ENCODE assay signal across 11 mouse cellular contexts in the genomic region with DNA sequence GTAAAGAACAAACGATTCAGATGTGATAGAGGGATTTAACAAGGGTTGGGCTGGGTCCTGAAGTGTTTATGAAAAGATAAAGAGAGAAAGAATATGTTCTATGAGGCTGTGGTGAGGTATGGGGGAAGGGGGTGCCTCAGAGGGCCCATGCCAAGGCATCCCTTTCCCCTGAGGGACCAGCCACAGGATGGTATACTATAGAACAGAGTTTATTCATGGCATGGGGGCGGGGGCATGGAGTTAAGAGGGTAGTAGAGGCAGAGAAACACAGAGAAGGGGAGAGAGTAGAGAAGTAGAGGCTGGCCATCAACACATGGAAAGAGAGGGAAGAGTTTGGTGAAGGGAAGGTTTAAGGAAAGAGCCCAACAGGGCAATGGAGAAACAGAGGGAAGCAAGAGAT. TPM values are rescaled to one million over a fixed set of nuclear protein-coding genes. Genes with fewer than 3 reads are reported as not detected.
DNase-seq lines count a peak whose midpoint lies in the region; ATAC-seq and TF ChIP-seq lines count a peak whose summit lies in the region.
"Had no signal": no experiment of that assay in that cellular context is flagged by ENCODE, and none has a peak within 500 bp of the region (broad histone marks: within the 10 kb centered on the region; RNA-seq: fewer than 3 reads in every experiment).

No protein-coding gene starts in this region.

- no peak overlapping the region for H3K27ac ChIP-seq in liver, embryonic 11.5 days (ENCODE audit: low read depth, low read length)
- H3K27ac ChIP-seq in hindbrain, embryonic 16.5 days (ENCODE audit: low read depth, low read length) = no peak overlapping the region
- no peak overlapping the region for H3K27ac ChIP-seq in limb, embryonic 14.5 days (replicated peaks; ENCODE audit: low read depth, low read length)
- H3K27ac ChIP-seq in stomach, embryonic 14.5 days (ENCODE audit: low read length) = no peak overlapping the region

- no peak for ATAC-seq in liver, embryonic 11.5 days (replicated peaks; ENCODE audit: low FRiP score)
- ATAC-seq in hindbrain, embryonic 16.5 days = 0 out of 2 replicates have a peak, but pooled peaks have one; percentile 13
- ATAC-seq in limb, embryonic 14.5 days (ENCODE audit: low FRiP score, low read depth) = 0 out of 2 replicates have a peak, but pooled peaks have one; percentile 1
- ATAC-seq in stomach, embryonic 14.5 days (ENCODE audit: insufficient number of reproducible peaks, insufficient read depth, low FRiP score, low read depth) = peak; percentile 11; the same call in 1 of the 2 replicates
- no peak for ATAC-seq in erythroblast, adult 5-6 weeks (replicated peaks; ENCODE audit: low FRiP score, poor library complexity, severe bottlenecking)

- peaks cover 13% of the 10 kb centered on the region; the same call in 1 of the 2 replicates for H3K36me3 ChIP-seq in liver, embryonic 11.5 days (ENCODE audit: control insufficient read depth, insufficient read depth, low read length)
- no peaks in the 10 kb centered on the region for H3K36me3 ChIP-seq in hindbrain, embryonic 16.5 days (ENCODE audit: control insufficient read depth, insufficient read depth, low read length)
- H3K36me3 ChIP-seq in limb, embryonic 14.5 days (ENCODE audit: control insufficient read depth, insufficient read depth, low read length) = no peaks in the 10 kb centered on the region
- H3K36me3 ChIP-seq in stomach, embryonic 14.5 days (ENCODE audit: control insufficient read depth, insufficient read depth, low read length) = no peaks in the 10 kb centered on the region

- H3K4me2 ChIP-seq in liver, embryonic 11.5 days = no peak overlapping the region
- H3K4me2 ChIP-seq in hindbrain, embryonic 16.5 days (ENCODE audit: low read length) = no peak overlapping the region
- H3K4me2 ChIP-seq in limb, embryonic 14.5 days (replicated peaks; ENCODE audit: low read depth, low read length, severe bottlenecking) = no peak overlapping the region
- H3K4me2 ChIP-seq in stomach, embryonic 14.5 days (replicated peaks; ENCODE audit: low read depth, low read length) = no peak overlapping the region

- H3K9ac ChIP-seq in liver, embryonic 11.5 days (ENCODE audit: low read depth, low read length) = no peak overlapping the region
- no peak overlapping the region for H3K9ac ChIP-seq in hindbrain, embryonic 16.5 days (ENCODE audit: low read depth, low read length)
- no peak overlapping the region for H3K9ac ChIP-seq in limb, embryonic 14.5 days (ENCODE audit: low read depth, low read length, severe bottlenecking)
- H3K9ac ChIP-seq in stomach, embryonic 14.5 days (replicated peaks; ENCODE audit: low read depth, low read length) = no peak overlapping the region

- no peak overlapping the region for H3K4me3 ChIP-seq in liver, embryonic 11.5 days (ENCODE audit: low read depth, low read length)
- no peak overlapping the region for H3K4me3 ChIP-seq in hindbrain, embryonic 16.5 days (ENCODE audit: low read length)
- no peak overlapping the region for H3K4me3 ChIP-seq in limb, embryonic 14.5 days (replicated peaks; ENCODE audit: low read length)
- no peak overlapping the region for H3K4me3 ChIP-seq in stomach, embryonic 14.5 days (ENCODE audit: low read depth, low read length)

- no peak for TF ChIP-seq POLR2A in limb, embryonic 14.5 days (IDR thresholded peaks at IDR 0.05; ENCODE audit: borderline replicate concordance, extremely low read depth, insufficient read depth, insufficient read length)

- H3K4me1 ChIP-seq in liver, embryonic 11.5 days (replicated peaks; ENCODE audit: control insufficient read depth, insufficient read depth, low read length) = no peaks in the 10 kb centered on the region
- H3K4me1 ChIP-seq in hindbrain, embryonic 16.5 days (ENCODE audit: control insufficient read depth, insufficient read depth, low read depth, low read length) = no peaks in the 10 kb centered on the region
- H3K4me1 ChIP-seq in limb, embryonic 14.5 days (ENCODE audit: control insufficient read depth, insufficient read depth, low read length) = no peaks in the 10 kb centered on the region
- no peaks in the 10 kb centered on the region for H3K4me1 ChIP-seq in stomach, embryonic 14.5 days (ENCODE audit: control insufficient read depth, insufficient read depth, low read length)

- peaks cover 35% of the 10 kb centered on the region for H3K9me3 ChIP-seq in liver, embryonic 11.5 days (ENCODE audit: control insufficient read depth, low read length)
- peaks cover 50% of the 10 kb centered on the region for H3K9me3 ChIP-seq in hindbrain, embryonic 16.5 days (ENCODE audit: control insufficient read depth, low read length)
- H3K9me3 ChIP-seq in limb, embryonic 14.5 days (ENCODE audit: control insufficient read depth, low read length) = peaks cover 64% of the 10 kb centered on the region
- peaks cover 51% of the 10 kb centered on the region for H3K9me3 ChIP-seq in stomach, embryonic 14.5 days (ENCODE audit: control insufficient read depth, low read depth, low read length)

- DNase-seq in liver, embryonic 11.5 days (ENCODE audit: low spot score) = peak; percentile 29
- DNase-seq in liver = no peak
- DNase-seq in limb, embryonic 14.5 days (ENCODE audit: low spot score) = no peak
- no peak for DNase-seq in frontal cortex, postnatal 36 days (ENCODE audit: low spot score in 2 of 2)
- DNase-seq: cerebellum, adult 2 months; thymus, adult 2 months had no signal

- H3K27me3 ChIP-seq in liver, embryonic 11.5 days (replicated peaks; ENCODE audit: control insufficient read depth, insufficient read depth, low read length) = no peaks in the 10 kb centered on the region
- no peaks in the 10 kb centered on the region for H3K27me3 ChIP-seq in hindbrain, embryonic 16.5 days (replicated peaks; ENCODE audit: control insufficient read depth, insufficient read depth, low read length)
- no peaks in the 10 kb centered on the region for H3K27me3 ChIP-seq in limb, embryonic 14.5 days (ENCODE audit: control insufficient read depth, insufficient read depth, low read length)
- H3K27me3 ChIP-seq in stomach, embryonic 14.5 days (ENCODE audit: control insufficient read depth, insufficient read depth, low read length) = no peaks in the 10 kb centered on the region

- WGBS in liver, embryonic 11.5 days = 57% methylated on average over 2 of the region's 2 CpGs
- WGBS in hindbrain, embryonic 16.5 days = 50% methylated on average over 2 of the region's 2 CpGs
- 47% methylated on average over 2 of the region's 2 CpGs for WGBS in limb, embryonic 14.5 days
- 44% methylated on average over 2 of the region's 2 CpGs for WGBS in stomach, embryonic 14.5 days

RNA-seq across cellular contexts. Expression of a gene that starts 6.1 kb away (rescaled TPM):
- polyA plus RNA-seq in liver, embryonic 11.5 days (2014; fragmentation: Nextera tagmentation; extraction: Ambion mirVana) = 9.0 and 9.4 TPM in 2 replicates
- 2.7 TPM in 2 replicates for polyA plus RNA-seq in hindbrain, embryonic 16.5 days (2015; fragmentation: Nextera tagmentation; extraction: Ambion mirVana)
- 1.1 and 2.4 TPM in 2 replicates for polyA plus RNA-seq in limb, embryonic 14.5 days (2012; rRNA removed)
- 4.1 and 4.4 TPM in 2 replicates for polyA plus RNA-seq in limb, embryonic 14.5 days (2014; fragmentation: Nextera tagmentation; extraction: Ambion mirVana)
- 4.3 and 5.1 TPM in 2 replicates for polyA plus RNA-seq in stomach, embryonic 14.5 days (2014; fragmentation: Nextera tagmentation; extraction: Ambion mirVana)
- total RNA-seq in erythroblast, adult 5-6 weeks (2015; ENCODE audit: low replicate concordance) = 4.4 and 6.5 TPM in 2 replicates
- 0.26 and 2.2 TPM in 2 replicates for total RNA-seq in erythroblast, adult 5-6 weeks (2017; ENCODE audit: low replicate concordance)

RNA-seq across cellular contexts. Expression of a gene that starts 46.9 kb away (rescaled TPM):
- polyA plus RNA-seq in liver, embryonic 11.5 days (2014; fragmentation: Nextera tagmentation; extraction: Ambion mirVana) = 0.21 and 0.31 TPM in 2 replicates
- polyA plus RNA-seq in hindbrain, embryonic 16.5 days (2015; fragmentation: Nextera tagmentation; extraction: Ambion mirVana) = 0.20 and 0.39 TPM in 2 replicates
- polyA plus RNA-seq in limb, embryonic 14.5 days (2012; rRNA removed) = 0.06 and 0.09 TPM in 2 replicates
- polyA plus RNA-seq in limb, embryonic 14.5 days (2014; fragmentation: Nextera tagmentation; extraction: Ambion mirVana) = 0.14 TPM in 1 of 2 replicates, not detected in the other
- polyA plus RNA-seq in stomach, embryonic 14.5 days (2014; fragmentation: Nextera tagmentation; extraction: Ambion mirVana) = 0.08 and 0.09 TPM in 2 replicates
- total RNA-seq in erythroblast, adult 5-6 weeks (2015; ENCODE audit: low replicate concordance) = not detected in 2 replicates
- total RNA-seq in erythroblast, adult 5-6 weeks (2017; ENCODE audit: low replicate concordance) = not detected in 2 replicates
- polyA plus RNA-seq: gonadal fat pad, adult 2 months; kidney, embryonic 14.5 days; thymus, adult 2 months had no signal

Comparison
In these comparisons a context has a peak if more than half of its experiments do, and no peak if none do; other contexts are left out.
1. ATAC-seq: peak in hindbrain, embryonic 16.5 days (single experiment), limb, embryonic 14.5 days (single experiment) and stomach, embryonic 14.5 days (single experiment); none in liver, embryonic 11.5 days (single experiment) and erythroblast, adult 5-6 weeks (single experiment).